Mouse (Mus musculus): ENCODE results near the gene Dusp28.

- TF ChIP-seq CTCF (IDR thresholded peaks at IDR 0.05) (no peak), EP300 (IDR thresholded peaks at IDR 0.05) (no peak)
Observed at GRCm38 (mm10) chr1:92880101-92880500, 26.7 kb upstream of the Dusp28 start.

Data from lung, postnatal 0 days (tissue).